Mouse (Mus musculus): ENCODE results near the gene Man1a2.

Man1a2 gene

DNA sequence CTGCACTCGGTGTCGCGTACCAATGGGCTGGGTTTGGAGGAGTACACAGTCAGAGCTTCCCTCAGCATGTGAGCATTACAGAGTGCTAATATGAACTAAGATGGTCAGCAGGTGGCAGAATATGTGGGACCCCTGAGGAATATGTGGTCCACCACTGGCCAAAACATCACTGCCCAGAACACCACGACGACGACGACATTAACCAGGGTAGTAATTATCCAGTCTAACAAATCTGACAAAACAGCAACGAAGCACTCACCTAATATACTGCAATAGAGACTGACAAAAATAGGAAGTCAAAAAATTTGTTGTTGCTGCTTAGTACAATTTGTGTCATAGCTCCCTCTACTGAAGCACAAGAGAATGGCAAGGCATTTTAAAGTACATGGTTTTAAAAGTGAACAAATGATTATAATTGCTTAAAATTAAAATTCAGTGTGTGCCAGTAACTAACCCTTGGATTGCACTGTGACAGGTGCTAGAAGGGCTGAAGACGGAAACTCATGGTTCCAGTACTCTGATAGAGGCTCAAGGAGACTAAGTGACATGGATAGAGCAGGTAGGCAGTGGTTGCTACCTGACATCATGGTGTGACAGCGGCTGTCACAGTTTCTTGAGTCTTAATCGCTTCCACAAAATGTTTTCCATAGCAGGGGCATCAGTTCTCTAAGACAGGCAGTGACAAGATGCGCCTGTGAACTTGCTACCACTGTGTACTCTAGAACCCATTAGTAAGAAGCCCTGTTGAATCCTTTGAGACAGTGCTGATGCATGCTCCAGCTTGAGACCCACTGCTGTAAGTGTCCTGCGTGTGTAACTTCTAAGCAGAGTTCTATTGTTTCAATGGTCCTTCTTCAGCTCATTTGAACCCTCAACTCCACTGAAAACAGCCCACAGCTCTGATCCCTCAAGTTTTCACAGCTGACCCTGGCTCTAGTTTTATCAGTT lies 116.6 kb downstream of the Man1a2 start:
- no peak for DNase-seq (ENCODE audit: low read depth, low spot score)

DNA sequence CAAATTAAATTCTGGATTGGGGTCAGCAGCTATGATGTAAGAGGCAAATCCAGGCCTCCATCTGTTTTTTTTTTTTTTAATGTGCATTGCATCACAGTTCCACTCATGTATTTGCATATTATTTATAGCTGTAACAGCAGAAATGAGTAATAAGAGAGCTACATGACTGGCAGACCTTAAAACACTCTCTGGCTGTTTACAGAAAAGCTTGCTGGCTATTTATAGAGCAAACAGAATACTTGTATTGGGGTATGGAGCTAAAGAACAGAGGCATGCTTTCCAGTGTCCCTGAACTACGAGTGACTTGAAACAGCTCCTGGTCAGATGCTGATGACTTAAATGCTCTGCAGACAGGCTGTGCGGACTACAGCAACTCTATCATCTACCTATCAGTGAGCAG lies 121.7 kb downstream of the Man1a2 start:
- DNase-seq (ENCODE audit: low read depth, low spot score), result no peak

DNA sequence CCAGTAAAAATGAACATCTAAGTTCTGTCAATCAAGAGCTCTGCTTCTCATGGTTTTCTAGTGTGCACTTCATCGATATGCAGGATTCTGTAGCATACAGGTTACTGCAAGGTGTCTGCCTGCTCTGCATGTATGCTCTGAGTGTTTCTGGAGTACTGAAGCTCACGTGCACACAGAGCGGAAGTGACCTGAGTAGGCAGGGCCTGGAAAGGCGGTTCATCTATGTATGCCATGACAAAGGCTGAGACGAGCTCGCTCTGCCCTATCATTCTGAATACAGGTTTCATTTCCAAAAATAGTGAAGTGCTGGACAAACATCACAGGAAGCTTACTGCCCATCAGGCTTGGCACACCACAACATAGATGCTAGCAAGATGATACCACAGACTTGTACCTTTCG lies 122.8 kb downstream of the Man1a2 start:
- DNase-seq (ENCODE audit: low read depth, low spot score), result no peak

DNA sequence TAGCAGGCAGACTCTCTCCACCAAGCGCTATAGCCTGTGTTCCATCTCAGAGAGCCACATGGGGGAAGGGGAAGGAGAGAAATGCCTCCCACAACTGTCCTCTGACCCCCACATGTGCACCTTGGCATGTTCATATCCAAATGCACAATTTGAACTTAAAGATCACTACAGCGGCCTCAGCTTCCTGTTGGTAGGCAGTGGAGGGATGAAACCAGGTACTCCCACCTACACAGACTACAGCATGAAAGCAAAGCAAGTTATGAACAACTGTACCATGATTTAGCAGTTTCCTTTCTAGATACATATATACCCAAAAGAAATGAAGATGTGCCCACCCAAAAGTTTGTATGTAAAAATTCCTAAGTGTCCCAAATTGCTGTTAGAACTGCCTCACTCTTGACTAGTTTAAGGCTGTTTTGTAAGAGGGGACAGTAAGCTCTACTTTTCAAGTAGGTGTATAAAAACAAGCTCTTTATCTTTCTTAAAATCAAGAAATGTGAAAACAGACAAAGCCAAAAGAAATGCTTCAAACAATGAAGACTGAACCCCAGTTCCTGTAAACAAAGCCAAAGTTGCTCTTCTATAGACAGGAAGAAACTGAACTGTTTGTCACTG lies 123.6 kb downstream of the Man1a2 start:
- no peak for DNase-seq (ENCODE audit: low read depth, low spot score)

DNA sequence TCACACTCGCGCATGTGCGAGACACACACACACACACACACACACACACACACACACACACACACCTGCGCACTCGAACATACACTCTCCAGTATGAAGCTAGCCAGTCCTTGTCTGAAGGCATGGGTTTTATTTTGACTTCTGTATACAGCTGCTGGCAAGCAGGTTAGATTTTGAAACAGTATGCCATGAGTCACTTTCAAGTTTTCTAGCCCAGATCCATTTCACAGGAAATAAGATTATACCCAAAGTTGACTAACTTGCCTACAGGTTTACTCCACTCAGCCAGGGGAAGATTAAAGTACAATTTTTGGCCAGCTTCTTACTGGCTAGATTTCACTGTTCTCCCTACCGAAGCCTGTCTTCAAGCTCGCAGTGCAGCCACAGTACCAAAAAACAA lies 125.9 kb downstream of the Man1a2 start:
- no peak for DNase-seq (ENCODE audit: low read depth, low spot score)

DNA sequence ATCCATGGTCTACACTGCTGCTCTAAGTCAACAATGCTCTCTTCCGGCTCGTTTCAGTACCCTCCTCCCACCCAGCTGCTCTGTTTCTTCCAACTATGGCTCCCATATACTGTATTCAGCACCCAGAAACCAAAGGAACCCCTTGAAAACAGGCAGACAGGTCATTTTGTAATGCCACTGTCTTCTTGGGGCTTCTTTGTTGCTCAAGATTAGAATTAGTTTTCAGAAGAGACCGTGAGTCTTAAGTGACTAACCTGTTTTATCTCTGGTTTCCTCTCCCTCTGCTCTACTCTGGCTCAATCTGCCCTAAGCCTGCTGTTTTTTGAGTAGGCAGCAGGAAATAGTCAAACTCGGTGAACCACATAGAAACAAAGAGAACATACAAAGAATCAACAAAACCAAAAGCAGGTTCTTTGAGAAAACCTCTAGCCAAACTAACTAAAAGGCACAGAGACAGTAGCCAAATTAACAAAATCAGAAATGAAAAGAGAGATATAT lies 127.0 kb downstream of the Man1a2 start:
- DNase-seq (ENCODE audit: low read depth, low spot score), result no peak

DNA sequence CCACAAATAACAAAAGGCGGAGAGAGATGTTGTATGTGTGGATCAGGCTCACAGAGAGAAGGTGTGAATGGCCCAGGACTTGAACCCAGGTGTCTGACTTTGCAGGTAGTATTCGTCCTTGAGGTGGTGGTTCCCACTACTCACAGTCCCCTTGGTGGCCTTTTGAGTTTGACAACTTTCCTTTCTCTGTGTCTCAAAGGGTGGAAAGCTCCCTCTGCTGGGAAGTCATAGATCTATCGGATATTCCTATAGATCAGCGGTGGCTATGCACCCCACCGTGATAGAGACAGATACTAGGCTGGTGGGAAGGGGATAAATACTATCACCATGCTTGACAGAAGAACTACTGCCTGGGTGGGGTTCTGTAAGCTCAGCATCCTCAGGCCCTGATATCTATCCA lies 130.5 kb downstream of the Man1a2 start:
- DNase-seq (ENCODE audit: low read depth, low spot score), result peak; percentile 29

DNA sequence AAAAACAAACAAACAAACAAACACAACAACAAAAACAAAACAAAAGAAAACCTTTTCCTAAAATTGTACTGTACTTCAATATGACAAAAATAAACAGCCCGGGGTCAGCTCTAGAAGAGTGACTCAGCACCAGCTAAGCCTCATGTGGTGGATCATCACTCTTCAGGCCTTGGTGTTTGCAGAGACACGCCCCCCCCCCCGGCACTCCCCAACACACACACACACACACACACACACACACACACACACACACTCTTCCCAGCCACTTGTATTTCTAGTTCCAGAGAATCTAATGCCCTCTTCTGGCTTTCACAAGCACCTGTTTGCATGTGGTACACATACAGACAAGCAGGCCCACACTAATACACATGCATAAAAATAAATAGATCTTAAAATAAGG lies 133.1 kb downstream of the Man1a2 start:
- no peak for DNase-seq (ENCODE audit: low read depth, low spot score)

DNA sequence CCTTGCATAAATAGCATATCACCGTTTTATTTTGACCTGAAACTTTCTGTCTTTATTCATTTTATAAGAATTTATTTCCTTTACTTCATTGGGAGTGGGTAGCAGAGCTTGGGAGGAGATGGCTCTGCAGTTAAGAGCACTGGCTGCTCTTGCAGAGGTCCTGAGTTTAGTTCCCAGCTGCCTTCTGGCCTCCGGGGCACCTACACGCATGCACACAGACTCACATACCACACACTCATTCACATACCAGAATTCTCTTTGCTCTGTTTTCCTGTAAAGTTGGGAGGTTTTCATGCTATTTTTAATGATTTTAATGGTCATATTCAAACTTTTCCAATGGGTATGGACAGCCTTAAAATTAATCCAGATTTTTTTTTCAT lies 137.4 kb downstream of the Man1a2 start:
- DNase-seq (ENCODE audit: low read depth, low spot score), result no peak

DNA sequence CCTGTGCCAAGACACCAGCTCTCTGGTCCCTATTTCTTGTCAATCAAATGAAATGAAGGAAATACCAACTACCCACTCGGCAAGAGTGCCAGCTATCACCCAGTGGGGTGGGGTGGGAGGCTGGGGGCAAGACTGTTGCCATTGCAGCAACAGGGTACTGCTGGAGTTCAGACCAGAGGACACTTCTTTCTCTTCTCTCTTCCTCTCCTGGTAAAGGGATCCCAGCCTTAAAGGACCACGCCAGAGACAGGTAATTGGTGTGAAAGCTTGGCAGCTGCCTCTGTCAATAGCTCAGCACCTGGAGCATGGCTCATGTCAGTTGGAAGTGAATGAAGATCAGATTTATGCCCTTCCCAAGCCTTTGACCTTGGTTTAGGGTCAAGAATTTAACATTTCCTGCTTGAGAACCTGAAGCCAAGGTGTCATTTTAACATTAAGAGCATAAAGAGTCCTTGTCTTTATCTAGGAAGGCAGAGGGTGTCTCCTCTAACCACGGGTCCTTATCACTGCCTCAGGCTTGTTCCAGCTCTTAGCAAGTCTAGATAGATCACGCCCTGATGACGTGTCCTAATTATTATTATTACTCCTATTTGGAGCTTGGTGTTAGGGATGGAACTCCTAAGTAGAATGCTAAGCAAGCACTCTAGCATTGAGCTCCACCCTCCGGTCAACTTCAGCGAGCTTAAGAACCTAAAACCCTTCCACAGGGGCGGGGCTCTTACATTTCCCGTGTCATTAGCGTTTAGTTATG lies 138.0 kb downstream of the Man1a2 start:
- no peak for DNase-seq (ENCODE audit: low read depth, low spot score)

DNA sequence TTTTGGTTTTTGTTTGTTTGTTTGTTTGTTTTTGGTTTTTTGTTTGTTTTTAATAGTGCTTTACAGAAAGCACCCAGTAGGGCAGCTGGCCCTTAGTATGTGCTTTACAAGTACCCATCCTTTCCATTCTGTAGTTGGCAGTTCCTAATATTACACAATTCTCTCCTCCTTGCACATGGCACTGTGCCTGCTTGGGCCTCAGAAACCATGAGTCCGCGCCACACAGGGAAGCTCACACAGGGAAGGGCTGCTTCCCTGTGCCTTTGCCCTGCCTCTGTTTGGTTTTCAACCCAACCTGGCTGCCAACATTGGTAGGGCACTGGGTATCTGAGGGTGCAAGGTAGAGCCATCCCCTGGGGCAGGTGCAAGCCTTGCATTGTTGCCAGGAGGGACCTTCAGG lies 148.6 kb downstream of the Man1a2 start:
- DNase-seq (ENCODE audit: low read depth, low spot score), result no peak

DNA sequence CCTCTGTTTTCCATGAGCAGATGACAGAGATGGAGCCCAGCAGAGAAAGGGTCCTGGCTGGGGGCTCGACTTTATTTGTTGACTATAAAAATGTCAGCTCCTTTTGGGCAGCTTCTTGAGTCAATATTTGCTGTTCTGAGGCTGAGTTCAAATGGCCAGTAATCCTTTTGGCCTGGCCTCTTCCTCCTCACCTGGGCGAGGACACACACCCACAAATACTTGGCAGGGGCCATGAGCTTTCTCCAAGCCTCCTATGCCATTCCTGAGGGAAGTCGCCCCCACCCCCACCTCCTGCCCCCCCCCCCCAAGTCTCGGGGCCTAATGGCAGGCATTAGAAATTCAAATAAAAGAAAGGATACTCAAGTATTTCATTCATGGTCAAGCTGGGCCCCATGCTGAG lies 149.4 kb downstream of the Man1a2 start:
- DNase-seq (ENCODE audit: low read depth, low spot score), result no peak

DNA sequence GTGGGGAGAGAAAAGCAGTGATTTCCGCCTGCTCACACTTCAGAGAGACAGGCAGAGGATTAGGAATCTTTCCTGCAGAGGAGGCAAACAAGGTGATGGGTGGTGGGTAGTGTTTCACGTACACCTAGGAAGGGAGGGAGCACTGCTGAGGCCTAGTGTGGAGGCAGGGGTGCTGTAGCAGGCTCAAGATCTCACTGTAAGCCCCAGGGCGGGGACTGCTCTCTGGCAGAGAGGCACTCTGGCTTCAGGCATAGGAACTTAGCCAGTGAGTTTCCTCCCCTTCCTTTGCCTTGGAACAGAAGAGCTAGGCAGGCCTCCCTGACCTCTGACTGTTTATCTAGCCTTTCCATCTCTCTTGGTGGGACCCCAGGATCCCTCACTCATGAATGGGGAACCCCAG lies 150.0 kb downstream of the Man1a2 start:
- no peak for DNase-seq (ENCODE audit: low read depth, low spot score)

DNA sequence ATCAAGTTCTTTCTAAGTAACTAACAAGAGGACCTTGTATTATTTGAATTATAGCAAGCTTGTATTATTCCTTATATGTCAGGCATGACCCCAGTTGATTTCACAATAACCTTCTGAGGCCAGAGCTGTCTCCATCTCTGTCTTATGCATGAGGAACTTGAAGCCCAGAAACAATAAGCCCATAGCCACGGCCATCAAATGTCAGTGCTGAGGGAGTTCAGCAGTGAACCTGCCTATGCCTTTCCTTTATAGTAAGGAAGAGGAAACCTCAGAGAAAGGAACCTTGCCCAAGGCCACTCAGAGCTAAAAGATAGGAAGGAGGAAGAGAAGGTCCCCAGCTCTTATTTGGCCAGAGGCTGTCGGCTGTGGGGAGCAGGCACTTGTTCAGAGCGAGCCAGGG lies 150.9 kb downstream of the Man1a2 start:
- no peak for DNase-seq (ENCODE audit: low read depth, low spot score)

DNA sequence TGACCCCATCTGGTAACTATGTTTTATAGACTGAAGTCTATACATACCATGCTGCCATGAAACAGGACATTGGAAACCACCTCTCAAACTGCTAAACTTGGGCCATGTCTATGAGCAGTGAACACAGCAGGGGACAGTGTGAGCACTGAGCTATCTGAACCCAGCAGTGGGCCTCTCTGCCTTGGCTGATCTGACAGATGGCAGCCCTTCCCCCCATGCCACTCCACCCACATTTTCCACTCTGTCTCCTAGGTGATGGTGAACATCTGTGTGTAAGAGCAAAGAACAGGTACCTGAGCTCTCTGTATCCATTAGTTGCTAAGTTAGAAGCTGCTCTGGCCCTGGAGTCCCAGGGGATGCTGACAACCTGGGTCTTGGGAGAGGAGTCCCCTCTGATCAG lies 151.9 kb downstream of the Man1a2 start:
- DNase-seq (ENCODE audit: low read depth, low spot score), result no peak

DNA sequence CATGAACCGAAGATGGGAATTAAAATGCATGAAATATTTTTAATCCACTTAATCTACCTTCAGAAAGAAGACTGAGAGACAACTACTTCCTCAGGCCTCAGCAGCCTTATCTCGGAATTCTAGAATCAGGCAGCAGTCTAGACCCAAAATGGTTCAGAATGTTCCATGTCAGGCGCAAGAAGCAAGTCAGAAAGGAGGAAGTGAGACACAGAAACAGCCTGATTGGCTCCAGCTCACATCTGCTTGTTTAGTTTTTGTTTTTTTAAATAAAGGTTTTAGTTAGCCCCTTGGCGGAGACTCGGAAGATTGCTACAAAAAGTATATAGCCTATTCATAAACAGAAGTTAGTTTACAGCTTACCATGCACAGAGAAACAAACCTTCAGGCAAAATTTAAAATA lies 154.4 kb downstream of the Man1a2 start:
- no peak for DNase-seq (ENCODE audit: low read depth, low spot score)

DNA sequence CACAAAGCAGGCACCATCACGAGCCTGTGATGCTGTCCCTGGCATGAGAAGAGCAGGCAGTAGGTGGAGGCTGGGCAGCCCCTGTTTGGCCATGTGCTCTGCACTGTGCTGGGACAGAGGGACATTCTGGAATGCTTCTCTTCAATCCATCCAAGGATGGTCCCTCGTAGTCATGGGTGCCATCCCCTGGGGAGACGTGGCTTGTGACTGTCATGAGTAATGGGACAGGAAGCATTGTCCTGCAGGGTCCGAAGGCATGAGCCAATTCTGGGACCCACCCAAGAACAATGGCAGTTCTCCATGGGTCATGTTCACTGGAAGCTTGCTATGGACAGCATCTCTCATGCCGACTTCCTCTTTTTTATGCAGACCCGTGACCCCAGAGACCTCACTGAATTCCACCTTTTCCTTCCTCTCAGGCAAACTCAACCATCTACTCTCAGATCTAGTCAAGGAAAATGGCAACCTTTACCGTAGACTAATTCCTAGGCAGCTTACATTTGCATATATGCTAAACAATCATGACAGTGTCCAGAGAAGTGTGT lies 155.0 kb downstream of the Man1a2 start:
- DNase-seq (ENCODE audit: low read depth, low spot score), result no peak

DNA sequence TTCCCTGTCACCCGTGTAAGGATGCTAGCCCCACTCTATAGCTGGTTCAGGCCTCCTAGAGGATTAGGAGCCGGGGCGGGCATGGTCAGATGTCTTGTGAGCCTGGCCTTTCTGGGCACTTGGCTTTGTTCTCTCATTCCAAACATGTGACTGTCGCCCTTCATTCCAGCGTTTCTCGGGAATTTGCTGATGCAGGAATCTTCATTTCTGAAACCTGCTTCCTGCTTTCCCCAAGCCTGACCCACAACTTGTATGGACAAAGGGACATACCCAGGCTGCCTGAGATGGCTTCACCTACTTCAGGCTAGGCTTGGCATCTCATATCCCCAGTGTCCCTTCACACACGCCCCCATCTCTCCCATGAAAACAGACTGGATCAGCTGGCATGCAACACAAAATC lies 162.6 kb downstream of the Man1a2 start:
- no peak for DNase-seq (ENCODE audit: low read depth, low spot score)

DNA sequence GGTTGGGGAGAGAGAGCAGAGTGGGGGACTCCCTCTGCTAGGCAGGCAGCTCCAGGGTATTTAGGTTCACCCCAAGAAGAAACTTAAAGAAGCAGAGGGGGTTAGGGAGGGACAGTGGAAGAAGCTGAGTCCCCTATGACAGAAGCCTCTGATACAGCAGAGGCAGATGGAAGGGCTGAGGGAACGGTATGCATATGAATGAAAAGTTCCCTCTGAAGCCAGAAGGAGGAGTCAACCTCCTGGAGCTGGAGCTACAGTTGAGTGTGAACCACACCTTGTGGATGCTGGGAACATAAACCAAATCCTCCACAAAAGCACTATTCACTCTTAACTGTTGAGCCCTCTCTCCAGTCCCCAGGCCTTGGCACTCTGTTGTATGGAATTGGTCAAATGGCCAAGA lies 163.7 kb downstream of the Man1a2 start:
- DNase-seq (ENCODE audit: low read depth, low spot score), result peak; percentile 33

DNA sequence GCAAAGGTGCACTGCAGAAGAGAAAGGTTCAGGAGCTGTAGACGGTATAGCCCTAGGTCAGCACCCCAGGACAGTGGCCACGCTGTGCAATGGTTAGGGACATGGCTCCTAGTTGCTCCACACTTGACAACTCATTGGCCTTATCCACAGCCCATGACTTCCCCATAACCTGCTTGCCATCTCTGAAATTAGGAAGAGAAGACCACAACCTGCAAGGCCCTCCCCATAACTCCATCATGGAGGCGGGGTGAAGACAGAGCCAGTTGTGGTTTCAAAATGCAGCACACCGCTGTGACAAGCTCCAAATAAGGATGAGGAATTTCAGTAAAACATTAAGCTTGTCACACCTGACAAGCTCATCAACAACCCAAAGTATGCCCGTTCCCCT lies 169.6 kb downstream of the Man1a2 start:
- no peak for DNase-seq (ENCODE audit: low read depth, low spot score)

DNA sequence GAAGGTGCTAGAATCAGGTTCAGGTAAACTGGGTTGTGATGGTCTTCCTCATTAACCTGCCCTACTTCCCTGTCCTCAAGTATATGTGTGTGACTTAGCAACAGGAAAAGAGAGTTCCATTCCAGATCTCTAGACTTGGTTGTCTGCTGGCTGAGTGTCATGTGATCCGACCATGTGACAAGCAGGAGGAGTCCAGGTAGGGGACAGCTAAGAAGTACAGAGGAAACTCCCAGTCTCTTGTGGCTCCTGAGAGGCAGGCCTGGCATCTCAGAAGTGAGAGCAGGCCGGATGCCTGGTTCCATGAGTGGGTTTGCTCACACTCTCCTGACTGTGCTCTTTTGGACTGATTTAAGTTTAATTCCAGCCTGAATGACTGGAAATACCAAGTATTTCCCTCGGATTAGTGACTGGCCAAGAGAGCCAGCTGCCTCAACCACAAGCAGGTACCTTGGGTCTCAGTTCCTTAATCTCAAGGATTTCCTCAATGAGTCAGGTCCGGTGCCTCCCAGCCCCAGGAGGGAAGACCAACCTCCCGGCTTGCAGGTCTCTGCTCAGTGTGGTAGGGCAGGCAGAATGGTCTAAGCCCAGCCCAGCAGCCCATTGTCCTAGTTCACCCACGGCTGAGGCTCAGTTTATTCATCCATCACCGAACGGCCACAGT lies 170.1 kb downstream of the Man1a2 start:
- DNase-seq (ENCODE audit: low read depth, low spot score), result no peak

Measured in ES-CJ7 (cell line).